ENCODE assay signal across 1 mouse cellular context in the genomic region with DNA sequence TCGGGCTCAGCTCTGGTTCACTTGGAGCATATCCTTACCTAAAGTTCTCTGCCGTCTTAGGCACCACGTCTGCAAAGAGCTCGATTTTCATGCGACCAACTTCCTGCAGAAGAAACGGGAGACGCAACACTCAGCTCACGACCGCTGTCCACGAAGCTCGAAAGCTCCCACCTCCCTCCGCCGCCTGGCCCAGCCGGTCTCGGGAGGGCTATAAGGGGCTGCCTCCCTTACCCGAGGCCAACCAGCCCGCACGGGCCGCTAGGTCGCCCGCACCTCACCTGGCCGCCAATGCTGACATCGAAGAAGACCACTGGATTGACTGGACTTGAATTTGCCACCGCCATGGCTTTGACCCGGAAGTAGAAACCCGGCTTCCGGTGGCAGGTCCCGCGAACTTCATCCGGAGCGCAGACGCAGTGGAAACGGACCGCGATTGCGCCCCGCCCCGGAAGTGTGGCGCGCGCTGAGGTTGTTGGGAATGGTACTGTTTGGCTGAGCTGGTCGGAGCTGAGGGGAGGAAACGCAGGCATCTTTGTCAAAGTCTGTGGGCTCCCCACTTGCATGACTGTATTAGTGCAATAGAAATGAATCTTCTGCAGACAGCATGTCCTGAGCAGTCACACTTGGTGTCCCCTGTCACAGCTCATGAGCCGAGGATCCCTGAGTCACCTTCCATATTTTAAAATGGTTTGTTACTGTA.
TF ChIP-seq lines count a peak whose summit lies in the region.

Gene Ppih, minus strand, starts transcription at position 416 of the 700 bp plus-strand sequence.

TF ChIP-seq in MEL, 35 proteins besides CTCF, POLR2A, EP300 and RAD21 (continued from another document):
- TF ChIP-seq MYC (IDR thresholded peaks at IDR 0.05; ENCODE audit: low read depth, low read length): 0 out of 2 replicates have a peak, but pooled peaks have one; percentile 50
- no peak; the same call in 1 of the 2 replicates for TF ChIP-seq E2F4 (IDR thresholded peaks at IDR 0.05; ENCODE audit: borderline replicate concordance, low read depth, low read length)
- TF ChIP-seq TAL1 (IDR thresholded peaks at IDR 0.05; ENCODE audit: low read length): no peak
- TF ChIP-seq MYB (IDR thresholded peaks at IDR 0.05; ENCODE audit: low read depth, low read length): no peak
- peak; percentile 80 for TF ChIP-seq NRF1 (IDR thresholded peaks at IDR 0.05; ENCODE audit: insufficient read depth, low read depth, low read length, poor library complexity, severe bottlenecking)
- TF ChIP-seq MEF2A (IDR thresholded peaks at IDR 0.05; ENCODE audit: extremely low read depth, insufficient replicate concordance, low read depth, low read length, poor library complexity, severe bottlenecking): no peak
- no peak for TF ChIP-seq RCOR1 (IDR thresholded peaks at IDR 0.05; ENCODE audit: low read depth, low read length)
- peak; percentile 96 for TF ChIP-seq HCFC1 (IDR thresholded peaks at IDR 0.05; ENCODE audit: low read depth, low read length)
- no peak for TF ChIP-seq ZNF384 (IDR thresholded peaks at IDR 0.05; ENCODE audit: low read depth, low read length)
- no peak for TF ChIP-seq GABPA (IDR thresholded peaks at IDR 0.05; ENCODE audit: low read depth, low read length)
- TF ChIP-seq NELFE (IDR thresholded peaks at IDR 0.05; ENCODE audit: low read depth, low read length): peak; percentile 92
- peak; percentile 90 for TF ChIP-seq ELF1 (IDR thresholded peaks at IDR 0.05; ENCODE audit: low read depth, low read length)
TF ChIP-seq in MEL: peak in this region for 15.
